Mouse (Mus musculus) neural tube, embryonic 14.5 days (tissue): ENCODE data around the gene Gimap7. TPM values are rescaled to one million over a fixed set of nuclear protein-coding genes. Genes with fewer than 3 reads are reported as not detected.

Source experiments
- ATAC-seq: fragments of 200-750 bp; cut with Nextera tagmentation; 2 replicates; pipeline ENCODE4 v1.8.0; 2017; ENCODE audit warnings: low read depth, mild to moderate bottlenecking, moderate TSS enrichment, moderate library complexity
- H3K27ac ChIP-seq: fragments of 300-500 bp; sonication (generic); 2 replicates; pipeline ENCODE4 v1.5.1; 2014; ENCODE audit warnings: low read depth, mild to moderate bottlenecking, control low read depth, low read length, moderate library complexity, mixed read lengths
- H3K27me3 ChIP-seq: fragments of 300-500 bp; sonication (generic); 2 replicates; pipeline ENCODE4 v1.6.1; 2014; ENCODE audit warnings: low read length; ENCODE audit not compliant: control insufficient read depth, insufficient read depth
- H3K36me3 ChIP-seq: fragments of 300-500 bp; sonication (generic); 2 replicates; pipeline ENCODE4 v1.6.1; 2014; ENCODE audit warnings: low read length, mixed read lengths; ENCODE audit not compliant: control insufficient read depth, insufficient read depth
- H3K4me1 ChIP-seq: fragments of 300-500 bp; sonication (generic); 2 replicates; pipeline ENCODE4 v1.6.1; 2014; ENCODE audit warnings: low read length; ENCODE audit not compliant: control insufficient read depth, insufficient read depth
- H3K4me2 ChIP-seq: fragments of 300-500 bp; sonication (generic); 2 replicates; pipeline ENCODE4 v1.6.1; 2014; ENCODE audit warnings: mild to moderate bottlenecking, low read depth, low read length, control low read depth
- H3K4me3 ChIP-seq: fragments of 300-500 bp; sonication (generic); 2 replicates; pipeline ENCODE4 v1.5.1; 2014; ENCODE audit warnings: low read depth, low read length, control low read depth, mixed read lengths
- H3K9ac ChIP-seq: fragments of 300-500 bp; sonication (generic); replicated peaks from 2 replicates; pipeline ENCODE4 v1.6.1; 2014; ENCODE audit warnings: low read depth, mild to moderate bottlenecking, control low read depth, low read length, mixed read lengths
- H3K9me3 ChIP-seq: fragments of 300-500 bp; sonication (generic); 2 replicates; pipeline ENCODE4 v1.6.1; 2016; ENCODE audit warnings: low read length; ENCODE audit not compliant: control insufficient read depth
- WGBS: fragments of 180-500 bp; shearing (Covaris S2); extraction: QIAGEN DNeasy Blood & Tissue Kit; methylation state at CpG from one replicate; pipeline ENCODE4 v1.1.7; 2014; 5-methylcytosine and 5-hydroxymethylcytosine counted together
- polyA plus RNA-seq: library from polyadenylated mRNA; unstranded; fragments of >200 nt; fragmentation: Nextera tagmentation; extraction: Ambion mirVana; gene quantifications from 2 replicates; pipeline ENCODE4 v1.2.1, GENCODE M21; 2014

The Gimap7 gene
- polyA plus RNA-seq: not detected in 2 replicates

DNA sequence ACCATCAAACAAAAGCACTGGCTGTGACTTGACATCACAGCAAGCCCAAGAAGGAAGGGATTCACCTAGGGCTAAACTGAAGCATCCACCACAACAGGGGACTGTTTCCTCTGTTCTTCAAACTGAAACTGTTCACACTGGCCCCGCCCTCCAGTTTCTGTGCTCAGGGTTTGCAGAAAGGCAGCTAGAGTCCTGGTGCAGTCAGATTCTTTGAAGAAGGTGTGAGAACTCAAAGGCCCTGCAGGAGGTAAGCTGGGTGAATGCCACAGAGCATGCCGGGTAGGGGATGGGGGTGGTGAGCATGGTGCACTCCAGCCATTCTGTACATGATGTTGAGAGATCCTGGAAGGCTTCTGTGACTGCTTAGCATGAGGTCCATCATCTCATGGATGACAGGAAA is at the start of gene Gimap7, which contains the start of gene Gm28053:
Gimap7 (plus strand) TSS at position 167 of the 400 bp plus-strand sequence.
Gm28053 (plus strand) TSS at position 153 of the 400 bp plus-strand sequence.
- no peak within 1 kb of the TSS for H3K27ac ChIP-seq
- 58% methylated on average over 2 of the region's 2 CpGs for WGBS

DNA sequence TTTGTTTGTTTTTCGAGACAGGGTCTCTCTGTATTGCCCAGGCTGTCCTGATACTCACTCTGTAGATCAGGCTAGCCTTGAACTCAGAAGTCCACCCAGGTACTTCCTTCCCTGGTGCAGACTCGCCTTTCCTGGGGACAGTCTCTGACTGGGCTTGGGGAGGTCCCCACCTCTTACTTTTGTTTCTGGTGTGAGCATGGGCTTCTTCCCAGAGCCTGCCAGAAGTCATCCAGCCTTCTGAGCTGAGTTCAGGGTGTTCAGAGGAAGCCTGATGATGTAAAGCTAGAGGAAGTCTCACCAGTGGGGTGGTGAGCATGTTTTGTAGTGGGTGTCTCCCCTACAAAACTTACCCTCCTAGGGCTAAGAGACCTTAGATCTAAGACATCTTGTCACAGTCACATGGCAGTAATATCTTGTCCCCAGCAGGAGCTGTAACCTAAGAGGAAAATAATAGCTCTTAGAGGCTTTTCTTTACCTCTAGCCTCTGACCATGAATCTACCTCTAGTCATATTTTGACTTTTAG is 48.9 kb upstream of the Gimap7 start:
- Histone ChIP-seq H3K9ac (no peak overlapping the region), H3K4me2 (no peak overlapping the region), H3K9me3 (no peaks in the 10 kb centered on the region), H3K36me3 (no peaks in the 10 kb centered on the region), H3K4me3 (no peak overlapping the region), H3K4me1 (no peaks in the 10 kb centered on the region), H3K27ac (no peak overlapping the region), H3K27me3 (no peaks in the 10 kb centered on the region)
- ATAC-seq: no peak
- 73% methylated on average over 2 of the region's 2 CpGs for WGBS

More for the DNA sequence above, at the start of gene Gimap7, which contains the start of gene Gm28053:
- no peaks in the 10 kb centered on the region for H3K9me3 ChIP-seq
- no peaks in the 10 kb centered on the region for H3K27me3 ChIP-seq
- H3K4me2 ChIP-seq: no peak within 1 kb of the TSS
- no peaks in the 10 kb centered on the region for H3K4me1 ChIP-seq
- no peak within 1 kb of the TSS for H3K9ac ChIP-seq
- no peak for ATAC-seq
- H3K4me3 ChIP-seq: no peak within 1 kb of the TSS
- no peaks in the 10 kb centered on the region for H3K36me3 ChIP-seq

DNA sequence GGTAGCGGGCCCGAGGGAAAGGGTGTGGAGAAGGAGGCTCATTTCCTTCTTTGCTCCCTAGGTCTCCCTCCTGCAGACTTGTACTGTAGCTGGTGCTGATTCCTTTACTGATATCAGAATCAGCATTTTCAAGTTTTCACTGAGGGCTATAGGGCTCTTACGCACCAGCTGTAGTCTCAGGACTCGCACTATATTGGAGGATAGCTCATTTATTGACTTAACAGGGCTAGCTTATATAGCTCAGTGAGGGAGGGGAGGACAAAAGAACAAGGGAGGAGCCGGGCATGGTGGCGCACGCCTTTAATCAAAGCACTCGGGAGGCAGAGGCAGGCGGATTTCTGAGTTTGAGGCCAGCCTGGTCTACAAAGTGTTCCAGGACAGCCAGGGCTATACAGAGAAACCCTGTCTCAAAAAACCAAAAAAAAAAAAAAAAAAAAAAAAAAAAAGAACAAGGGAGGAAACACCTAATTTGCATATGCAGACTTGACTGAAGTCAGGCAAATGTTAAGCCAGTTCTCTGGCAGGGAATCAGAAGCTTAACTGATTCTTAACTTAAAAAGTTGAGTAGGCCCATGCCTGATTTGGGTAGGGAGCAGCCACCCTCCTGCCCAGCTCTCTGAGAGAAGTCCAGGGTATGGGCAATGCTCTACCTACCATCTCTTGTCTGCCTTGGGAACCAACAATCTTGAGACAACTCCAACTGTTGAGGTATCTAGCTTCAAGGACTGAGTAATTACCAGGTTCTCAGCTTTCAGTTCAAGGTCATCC is 43.9 kb upstream of the Gimap7 start:
- Histone ChIP-seq H3K27ac (no peak overlapping the region), H3K27me3 (no peaks in the 10 kb centered on the region), H3K4me1 (no peaks in the 10 kb centered on the region), H3K4me2 (no peak overlapping the region), H3K9ac (no peak overlapping the region), H3K9me3 (no peaks in the 10 kb centered on the region), H3K4me3 (no peak overlapping the region), H3K36me3 (no peaks in the 10 kb centered on the region)
- no peak for ATAC-seq
- 95% methylated on average over 9 of the region's 9 CpGs for WGBS

DNA sequence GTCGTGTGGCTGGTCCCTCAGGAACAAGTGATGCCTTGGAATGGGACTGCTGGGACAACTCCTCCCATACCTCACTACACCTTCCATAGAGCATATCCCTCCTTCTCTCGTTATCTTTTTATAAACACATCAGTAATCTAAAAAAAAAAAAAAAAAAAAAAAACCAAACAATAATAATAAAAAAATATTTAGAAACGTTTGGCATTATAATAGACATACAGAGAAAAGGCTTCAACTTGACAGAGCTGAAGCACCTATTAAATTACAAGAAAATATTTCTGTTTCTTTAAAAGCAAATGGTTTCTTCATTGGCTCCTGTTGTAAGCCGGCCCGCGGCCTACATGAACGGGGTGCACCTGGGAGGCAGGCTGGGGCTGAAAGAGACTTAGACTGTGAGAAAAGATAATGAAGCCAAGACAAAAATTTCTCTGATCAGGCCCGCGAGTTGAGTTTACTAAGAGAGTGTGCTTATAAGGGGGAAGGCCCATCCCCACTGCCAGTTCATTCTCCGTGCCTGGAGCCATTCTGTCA is 43.0 kb upstream of the Gimap7 start:
- Histone ChIP-seq H3K27me3 (no peaks in the 10 kb centered on the region), H3K27ac (no peak overlapping the region), H3K4me2 (no peak overlapping the region), H3K9me3 (no peaks in the 10 kb centered on the region), H3K4me3 (no peak overlapping the region), H3K4me1 (no peaks in the 10 kb centered on the region), H3K9ac (no peak overlapping the region), H3K36me3 (no peaks in the 10 kb centered on the region)
- ATAC-seq: no peak
- WGBS: 56% methylated on average over 10 of the region's 10 CpGs

DNA sequence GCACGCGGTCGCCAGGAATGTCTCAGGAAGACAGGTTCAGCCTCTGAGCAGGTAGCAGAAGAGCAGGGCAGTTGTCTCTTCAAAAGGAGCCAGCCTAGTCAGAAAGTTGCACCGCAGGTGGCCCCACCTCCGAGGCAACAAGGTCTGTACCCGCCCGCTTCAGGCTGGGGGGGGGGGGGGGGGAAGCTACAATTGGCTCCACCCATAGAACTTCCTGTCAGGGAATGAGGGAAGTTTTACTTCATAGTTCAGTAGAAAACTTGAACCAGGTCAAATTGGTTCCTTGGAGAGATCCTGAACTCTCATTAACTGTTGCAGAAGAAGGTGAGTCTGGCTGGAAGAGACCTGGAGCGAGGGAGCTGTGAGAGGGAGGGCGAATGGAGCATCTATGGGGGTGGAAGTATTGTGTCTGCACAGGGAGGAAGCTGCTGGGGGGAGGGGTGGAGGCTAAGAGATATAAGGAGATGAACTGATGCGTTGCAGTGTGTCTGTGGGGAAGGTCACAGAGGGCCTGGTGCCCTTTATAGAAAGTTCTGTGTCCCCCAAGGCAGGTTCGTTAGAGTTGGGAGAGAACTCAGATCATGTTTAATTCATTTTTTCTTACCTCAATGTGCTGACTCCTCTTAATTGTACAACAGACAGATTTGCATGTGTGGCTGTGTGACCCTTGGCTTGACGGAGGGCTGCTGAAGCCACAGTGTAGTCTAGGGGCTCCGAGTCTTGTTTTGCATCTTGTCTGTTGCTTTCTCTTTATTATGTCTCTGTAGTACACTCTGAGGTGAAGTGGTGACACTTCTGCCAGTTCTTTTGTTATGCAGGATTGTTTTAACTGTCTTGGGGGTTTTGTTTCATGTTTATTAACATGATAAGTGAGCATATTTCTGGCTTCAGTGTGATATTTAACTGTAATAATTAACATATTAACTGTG is 42.2 kb upstream of the Gimap7 start, which contains the start of gene Gimap9:
Gimap9 (plus strand) TSS at position 199 of the 929 bp plus-strand sequence.
- Histone ChIP-seq H3K36me3 (no peaks in the 10 kb centered on the region), H3K4me3 (no peak within 1 kb of the TSS), H3K4me1 (no peaks in the 10 kb centered on the region), H3K4me2 (peak within 1 kb of the TSS; percentile 8; the same call in 1 of the 2 replicates), H3K27ac (no peak within 1 kb of the TSS), H3K9me3 (no peaks in the 10 kb centered on the region), H3K27me3 (no peaks in the 10 kb centered on the region), H3K9ac (no peak within 1 kb of the TSS)
- ATAC-seq: no peak
- 37% methylated on average over 13 of the region's 13 CpGs for WGBS

DNA sequence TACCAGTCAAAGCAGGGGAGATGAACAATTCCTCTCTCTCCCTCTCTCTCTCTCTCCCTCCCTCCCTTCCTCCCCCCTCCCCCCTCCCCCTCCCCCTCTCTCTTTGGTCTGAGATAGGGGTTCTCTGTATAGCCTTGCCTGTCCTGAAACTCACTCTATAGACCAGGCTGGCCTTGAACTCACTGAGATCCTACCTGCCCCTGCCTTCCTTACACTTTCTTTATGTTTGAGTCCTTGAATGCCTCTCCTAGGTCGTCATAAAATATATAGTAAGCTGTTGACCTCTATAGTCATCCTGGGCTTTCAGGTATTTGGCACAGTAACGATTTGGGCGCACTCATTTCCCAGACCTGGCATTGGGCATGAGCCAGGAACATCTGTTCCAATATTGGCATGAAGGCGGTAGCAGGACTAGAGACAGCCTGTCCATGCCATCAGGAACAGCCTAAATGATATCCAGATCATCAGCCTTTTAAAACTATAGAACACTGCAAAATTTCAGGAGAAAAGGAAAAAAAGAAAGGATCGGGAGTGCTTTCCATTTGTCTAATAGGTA is 41.5 kb upstream of the Gimap7 start:
- H3K9me3 ChIP-seq: no peaks in the 10 kb centered on the region
- H3K4me1 ChIP-seq: no peaks in the 10 kb centered on the region
- no peaks in the 10 kb centered on the region for H3K36me3 ChIP-seq
- no peak overlapping the region for H3K9ac ChIP-seq
- no peak overlapping the region for H3K27ac ChIP-seq
- WGBS: 84% methylated on average over 5 of the region's 5 CpGs
- no peaks in the 10 kb centered on the region for H3K27me3 ChIP-seq
- no peak overlapping the region for H3K4me2 ChIP-seq
- no peak for ATAC-seq
- H3K4me3 ChIP-seq: no peak overlapping the region

DNA sequence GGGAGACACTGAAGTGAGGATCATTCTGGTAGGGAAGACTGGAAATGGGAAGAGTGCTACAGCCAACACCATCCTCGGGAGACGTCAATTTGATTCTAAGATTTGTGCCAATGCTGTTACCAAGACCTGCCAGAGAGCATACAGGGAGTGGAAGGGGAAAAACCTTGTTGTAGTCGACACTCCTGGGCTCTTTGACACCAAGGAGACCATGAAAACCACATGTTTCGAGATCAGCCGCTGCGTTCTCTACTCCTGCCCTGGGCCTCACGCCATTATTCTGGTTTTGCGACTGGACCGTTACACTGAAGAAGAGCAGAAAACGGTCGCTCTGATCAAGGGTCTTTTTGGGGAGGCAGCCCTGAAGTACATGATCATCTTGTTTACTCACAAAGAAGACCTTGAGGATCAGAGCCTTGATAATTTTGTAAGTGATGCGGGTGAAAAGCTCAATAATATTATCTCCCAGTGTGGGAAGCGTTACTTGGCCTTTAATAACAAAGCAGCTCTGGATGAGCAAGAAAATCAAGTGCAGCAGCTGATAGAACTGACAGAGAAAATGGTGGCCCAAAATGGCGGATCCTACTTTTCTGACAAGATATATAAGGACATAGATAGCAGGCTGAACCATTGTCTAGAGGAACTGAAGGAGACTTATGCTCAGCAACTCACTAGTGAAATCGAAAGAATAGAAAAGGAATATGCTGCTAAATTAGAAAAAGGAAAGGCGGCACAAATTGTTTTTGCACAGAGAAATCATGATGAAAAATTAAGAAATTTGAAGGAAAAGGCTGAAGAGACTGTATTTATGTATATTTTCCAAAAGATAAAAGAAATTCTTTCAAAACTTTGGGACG is 40.7 kb upstream of the Gimap7 start:
- Histone ChIP-seq H3K4me1 (no peaks in the 10 kb centered on the region), H3K4me2 (no peak overlapping the region), H3K4me3 (no peak overlapping the region), H3K27me3 (no peaks in the 10 kb centered on the region), H3K36me3 (no peaks in the 10 kb centered on the region), H3K9me3 (no peaks in the 10 kb centered on the region), H3K9ac (no peak overlapping the region), H3K27ac (no peak overlapping the region)
- ATAC-seq: no peak
- WGBS: 92% methylated on average over 17 of the region's 17 CpGs

DNA sequence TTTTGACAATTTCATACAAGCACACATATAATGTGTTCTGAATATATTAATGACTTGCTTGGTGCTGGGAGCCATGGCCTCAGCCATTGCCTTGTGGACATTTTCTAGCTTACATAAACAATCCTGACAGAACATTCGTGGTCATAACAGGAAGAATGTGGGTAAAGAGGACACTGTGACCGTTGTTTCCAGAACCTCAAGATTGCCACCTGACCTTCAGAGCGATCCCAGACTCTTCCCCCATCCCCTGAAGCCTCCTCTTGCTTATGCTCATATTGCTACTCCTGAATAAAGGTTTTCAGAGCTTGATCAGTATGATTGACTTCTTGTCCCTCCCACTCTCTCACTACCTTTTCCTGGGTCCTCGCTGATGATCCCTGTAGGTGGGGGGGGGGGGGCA is 40.0 kb upstream of the Gimap7 start:
- Histone ChIP-seq H3K27me3 (no peaks in the 10 kb centered on the region), H3K27ac (no peak overlapping the region), H3K36me3 (no peaks in the 10 kb centered on the region), H3K4me3 (no peak overlapping the region), H3K9me3 (no peaks in the 10 kb centered on the region), H3K9ac (no peak overlapping the region), H3K4me1 (no peaks in the 10 kb centered on the region), H3K4me2 (no peak overlapping the region)
- 88% methylated on average over 4 of the region's 4 CpGs for WGBS
- ATAC-seq: no peak
